Mouse (Mus musculus): ENCODE measurements around the gene Urah.
A peak's percentile ranks its signal among the peaks of the same experiment; 100 is the strongest.

Urah gene

GRCm38 (mm10) chr7:140834968-140835757 lies at the start of gene Urah:
TSS of gene Urah (plus strand) at chr7:140835018.
- DNase-seq (ENCODE audit: low read depth, low spot score) = no peak

DNA sequence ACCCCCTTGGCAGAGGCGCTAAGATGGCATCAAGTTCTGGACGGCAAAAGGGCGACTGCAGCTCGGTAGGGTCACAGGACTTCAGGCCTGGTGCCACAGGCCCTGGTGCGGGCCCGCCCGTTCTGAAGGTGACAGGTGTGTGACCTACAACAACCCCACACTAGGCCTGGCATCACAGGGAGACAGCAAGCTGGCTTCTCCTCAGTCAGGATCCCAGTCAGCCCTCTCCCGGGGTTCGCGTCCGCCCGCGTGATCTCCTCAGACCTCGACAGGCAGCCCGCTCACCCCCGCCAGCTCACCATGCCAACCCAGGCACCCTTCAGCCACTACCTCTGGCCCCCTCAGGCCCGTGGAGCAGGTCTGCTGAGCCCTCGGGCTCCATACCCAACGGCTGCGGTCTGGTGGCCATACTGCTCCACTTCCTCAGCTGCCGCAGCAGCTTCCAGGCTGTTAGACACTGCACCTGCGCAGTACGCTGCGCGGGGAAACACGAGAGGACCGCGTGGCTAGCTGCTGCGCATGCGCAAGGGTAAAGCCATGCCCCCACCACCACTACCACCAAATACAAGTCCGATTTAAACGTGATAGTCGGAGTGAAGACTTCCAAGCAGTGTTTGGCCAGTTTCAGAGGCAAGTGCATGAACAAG lies 47.3 kb upstream of the Urah start, which contains the start of gene Syce1:
Gene Syce1 (minus strand): TSS at position 447 of the 647 bp plus-strand sequence.
- no peak for DNase-seq (ENCODE audit: low read depth, low spot score)

DNA sequence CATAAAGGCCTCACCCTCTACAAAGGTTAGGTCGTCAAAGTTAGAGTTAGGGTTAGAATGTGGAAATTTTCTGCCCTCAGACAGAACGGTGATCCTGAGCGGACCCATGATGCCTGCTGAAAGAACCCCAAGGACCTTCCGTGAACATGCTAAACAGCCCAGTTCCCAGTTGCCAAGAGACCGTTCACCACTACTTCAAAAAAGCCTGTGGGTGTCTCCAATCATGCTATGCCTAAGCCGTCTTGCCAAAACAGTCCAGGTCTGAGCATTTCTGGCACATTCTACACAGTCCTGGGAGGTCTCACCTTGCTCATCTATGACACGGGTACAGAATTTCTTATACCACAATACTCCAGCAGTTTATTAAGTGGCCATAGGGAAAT lies 46.8 kb upstream of the Urah start:
- DNase-seq (ENCODE audit: low read depth, low spot score) = no peak

DNA sequence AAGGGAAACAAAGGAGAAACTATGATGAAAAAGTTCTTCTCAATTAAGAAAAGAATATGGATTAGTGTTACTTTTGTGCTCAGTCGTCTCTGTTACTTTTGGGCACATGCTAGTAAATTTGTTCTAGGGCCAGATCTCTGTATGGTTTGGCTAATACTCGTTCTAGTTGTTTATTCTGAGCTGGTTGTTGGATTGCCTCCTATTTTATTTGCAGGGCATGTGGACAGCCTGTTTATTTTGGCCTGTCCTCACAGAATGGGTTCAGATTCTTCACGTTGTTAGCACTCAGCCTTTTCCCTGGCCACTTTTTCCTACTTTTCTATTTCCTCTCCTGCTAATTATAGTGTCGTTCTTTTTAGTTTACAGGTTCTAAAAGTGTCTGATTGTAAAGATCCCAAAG lies 41.3 kb upstream of the Urah start:
- DNase-seq (ENCODE audit: low read depth, low spot score) = no peak

- no peak for DNase-seq (ENCODE audit: low read depth, low spot score)
Observed at GRCm38 (mm10) chr7:140797619-140798018, 37.2 kb upstream of the Urah start.

DNA sequence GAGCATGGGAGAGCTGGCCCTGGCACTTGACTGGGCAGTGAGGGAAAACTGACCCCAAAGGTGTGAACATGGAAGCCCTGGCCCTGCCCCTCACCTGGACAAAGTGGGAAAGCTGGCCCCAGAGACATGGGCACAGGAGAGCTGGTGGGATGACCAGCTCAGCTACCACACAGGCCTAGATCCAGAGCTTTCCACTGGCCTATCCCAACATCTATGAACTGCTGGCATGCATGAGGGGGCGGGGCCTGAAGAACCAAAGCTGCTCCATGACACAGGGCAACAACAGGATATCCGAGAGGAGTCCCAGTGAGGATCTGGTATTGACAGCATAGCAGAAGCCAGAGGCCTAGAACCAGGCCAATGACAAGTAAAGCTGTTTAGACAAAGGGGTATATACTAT lies 36.6 kb upstream of the Urah start:
- DNase-seq (ENCODE audit: low read depth, low spot score) = no peak

DNA sequence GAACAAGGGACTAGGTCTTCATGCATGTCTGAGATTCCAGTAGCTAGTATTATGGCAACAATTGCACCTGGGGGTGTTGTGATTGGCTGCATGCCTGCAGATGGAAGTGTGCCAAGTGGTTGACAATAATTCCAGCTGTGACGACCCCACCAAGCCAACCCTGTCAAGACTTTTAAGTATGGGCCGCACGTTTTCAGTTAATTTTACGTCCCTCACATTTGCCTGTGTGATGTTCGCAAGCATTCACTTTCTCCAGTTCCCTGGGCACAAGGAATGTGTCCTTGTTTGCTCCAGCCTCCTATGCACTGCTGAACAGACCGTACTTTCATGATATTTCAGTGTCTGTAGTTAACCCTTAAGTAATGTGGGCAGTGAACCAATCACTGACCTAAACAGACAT lies 32.2 kb upstream of the Urah start:
- DNase-seq (ENCODE audit: low read depth, low spot score) = no peak

DNA sequence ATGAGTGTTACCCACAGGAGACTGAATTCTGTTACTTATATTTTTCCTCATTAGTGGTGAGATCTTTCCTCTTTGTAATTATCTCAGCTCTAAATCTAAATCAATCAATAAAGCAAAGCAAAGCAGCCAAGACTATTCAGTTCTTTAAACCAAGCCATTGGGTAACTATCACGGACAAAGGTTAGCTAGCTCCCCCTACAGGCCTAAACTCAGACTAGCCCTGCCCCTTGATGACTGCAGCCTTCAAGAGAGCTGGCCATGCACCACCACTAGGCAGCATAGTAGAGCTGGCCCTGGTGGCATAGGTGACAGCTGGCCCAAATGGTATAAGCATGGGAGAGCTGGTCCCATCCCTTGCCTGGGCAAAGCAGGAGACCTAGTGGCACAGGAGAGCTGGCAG lies 29.1 kb upstream of the Urah start:
- DNase-seq (ENCODE audit: low read depth, low spot score) = peak; percentile 83

- DNase-seq (ENCODE audit: low read depth, low spot score) = no peak
Observed at GRCm38 (mm10) chr7:140810496-140810895, 24.3 kb upstream of the Urah start.

- no peak for DNase-seq (ENCODE audit: low read depth, low spot score)
Observed at GRCm38 (mm10) chr7:140811714-140812113, 23.1 kb upstream of the Urah start.

GRCm38 (mm10) chr7:140812850-140813249 lies 22.0 kb upstream of the Urah start:
- DNase-seq (ENCODE audit: low read depth, low spot score) = no peak

DNA sequence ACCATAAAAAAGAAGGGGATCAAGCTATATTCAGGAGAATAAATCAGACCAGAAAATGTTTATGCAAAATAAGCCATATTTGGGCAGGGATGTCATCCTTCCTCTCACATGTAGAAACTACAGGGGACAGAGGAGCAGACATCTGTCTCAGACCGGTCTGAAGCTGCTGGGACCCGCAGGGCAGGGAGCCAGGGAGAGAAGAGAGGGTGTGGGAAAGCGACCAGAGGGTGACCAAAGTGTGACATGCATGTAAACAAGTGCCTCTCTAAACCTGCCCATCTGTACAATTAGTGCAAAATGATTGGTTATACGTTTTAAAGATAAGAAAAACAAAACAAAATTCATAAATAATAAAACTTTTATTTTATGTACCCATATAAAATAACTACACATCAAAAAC lies 14.6 kb upstream of the Urah start:
- no peak for DNase-seq (ENCODE audit: low read depth, low spot score)

DNA sequence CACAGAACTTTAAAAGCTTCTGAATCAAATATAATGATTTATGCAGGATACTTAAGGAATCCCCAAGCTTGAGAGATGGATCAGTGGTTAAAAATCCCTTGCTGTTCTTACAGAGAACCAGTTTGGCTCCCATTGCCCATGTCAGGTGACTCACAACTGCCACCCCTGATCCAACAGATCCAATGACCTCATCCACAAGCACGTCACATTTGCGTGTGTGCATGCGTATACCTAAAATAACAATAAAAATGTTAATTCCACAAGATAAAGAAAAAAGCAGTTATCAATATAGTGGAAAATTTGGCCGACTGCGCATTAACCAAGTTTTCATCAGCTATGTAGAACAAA lies 13.5 kb upstream of the Urah start:
- no peak for DNase-seq (ENCODE audit: low read depth, low spot score)

DNA sequence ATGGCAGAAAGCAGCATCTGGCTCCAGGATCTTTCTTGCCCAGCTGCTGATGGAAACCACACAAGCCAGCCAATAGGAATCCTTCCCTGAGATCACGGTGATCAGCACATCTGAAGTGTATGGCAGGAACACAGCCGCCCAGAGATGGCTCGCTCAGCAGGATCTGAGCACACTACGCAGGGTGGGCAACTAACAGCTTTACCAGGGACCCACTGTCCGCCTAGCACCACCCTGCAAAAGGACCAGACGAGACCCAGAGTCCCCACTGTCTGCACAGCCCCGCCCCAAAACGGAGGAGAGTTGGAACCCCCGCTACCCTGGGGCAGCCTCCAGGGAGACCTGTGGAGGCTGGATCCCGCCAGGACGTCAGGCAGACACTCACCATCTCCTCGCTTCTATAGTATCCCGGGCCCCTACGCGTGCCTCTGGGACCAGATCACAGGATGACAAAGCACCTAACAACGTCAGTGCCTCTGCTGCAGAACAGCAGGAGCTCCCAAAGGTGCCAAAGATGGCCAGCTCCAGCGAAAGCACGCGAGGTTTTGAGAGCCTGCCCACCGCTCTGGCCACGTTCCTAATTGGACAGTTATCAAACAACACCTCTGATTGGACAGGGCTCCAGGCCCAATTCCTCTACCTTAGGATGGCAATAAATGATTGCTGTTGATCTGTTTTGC lies 13.0 kb upstream of the Urah start, which contains the start of gene Zfp941:
Gene Zfp941 (minus strand): TSS at position 526 of the 677 bp plus-strand sequence.
- peak; percentile 93 for DNase-seq (ENCODE audit: low read depth, low spot score)

DNA sequence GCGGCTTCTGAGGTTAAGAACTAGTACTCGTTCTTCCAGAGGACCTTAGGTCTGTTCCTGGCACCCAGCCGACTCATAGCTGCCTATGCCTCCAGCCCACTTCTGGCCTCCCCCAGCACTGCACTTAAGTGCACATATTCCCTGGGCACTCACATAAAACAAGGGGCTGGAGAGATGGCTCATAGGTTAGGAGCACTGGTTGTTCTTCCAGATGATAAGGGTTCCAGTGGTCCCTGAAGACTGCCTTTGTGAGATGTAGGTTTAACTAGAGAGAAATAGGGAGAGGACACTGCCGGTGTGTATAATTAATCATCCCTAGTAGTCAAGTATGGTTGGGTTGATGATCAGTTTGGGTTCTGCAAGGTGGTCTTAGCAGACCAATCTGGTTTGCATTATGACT lies 12.1 kb upstream of the Urah start:
- DNase-seq (ENCODE audit: low read depth, low spot score) = no peak

GRCm38 (mm10) chr7:140828171-140828881 lies 6.5 kb upstream of the Urah start:
- DNase-seq (ENCODE audit: low read depth, low spot score) = peak; percentile 94

DNA sequence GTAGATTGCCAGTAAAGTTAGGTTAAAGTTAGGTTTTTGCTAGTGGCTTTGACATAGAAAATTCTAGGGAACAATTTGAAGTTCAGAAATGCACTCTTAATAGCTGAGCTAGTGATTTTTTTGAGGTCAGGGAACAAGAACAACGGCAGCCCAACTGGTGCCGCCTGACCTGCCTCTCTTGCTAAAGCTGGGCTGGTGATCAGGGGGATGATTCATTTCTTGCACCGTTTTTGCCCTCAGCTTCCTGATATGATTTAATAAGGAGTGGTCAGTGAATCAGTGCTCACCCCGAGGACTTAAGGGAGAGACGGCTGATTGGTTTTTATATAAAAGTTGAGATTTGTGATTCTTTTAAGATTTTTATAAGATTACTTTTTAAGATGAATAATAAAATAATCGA lies 3.4 kb upstream of the Urah start:
- no peak for DNase-seq (ENCODE audit: low read depth, low spot score)

GRCm38 (mm10) chr7:140833341-140833740 lies 1.5 kb upstream of the Urah start:
- no peak for DNase-seq (ENCODE audit: low read depth, low spot score)

- no peak for DNase-seq (ENCODE audit: low read depth, low spot score)
Observed at GRCm38 (mm10) chr7:140835758-140836087, 905 bp downstream of the Urah start.

GRCm38 (mm10) chr7:140836243-140837115 lies 1.7 kb downstream of the Urah start:
- DNase-seq (ENCODE audit: low read depth, low spot score) = peak; percentile 74

DNA sequence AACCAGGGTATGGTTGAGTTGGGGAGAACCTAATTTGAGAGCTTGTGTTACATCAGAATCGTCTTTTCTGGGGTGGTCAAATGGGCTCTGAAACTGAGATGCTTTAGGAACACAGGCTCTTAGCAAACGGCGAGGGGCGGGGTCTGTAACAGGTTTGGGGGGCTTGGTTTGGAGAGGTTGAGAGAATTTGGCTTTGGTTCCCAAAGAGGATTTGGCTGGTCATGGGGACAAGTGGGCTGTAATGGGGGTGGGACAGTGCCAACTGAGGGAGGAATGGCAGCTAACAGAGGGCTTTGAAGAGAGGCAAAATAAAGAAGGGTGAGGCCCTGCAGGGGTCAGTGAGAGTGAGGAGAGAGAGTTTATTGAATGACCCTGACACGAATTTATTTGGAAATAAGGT lies 4.7 kb downstream of the Urah start:
- no peak for DNase-seq (ENCODE audit: low read depth, low spot score)

All from brain, adult 2 months (tissue).